Mouse (Mus musculus) thymus, postnatal 4 days (tissue): ENCODE data around the gene Olfr434.
"Not testable (repeated sequence)": the region's sequence is repeated elsewhere in the genome, so short reads cannot be mapped to it uniquely, and the experiment has no call there.

Experiments used
- DNase-seq: peaks from one replicate; pipeline ENCODE4 v3.0.0; 2021

The Olfr434 gene

GRCm38 (mm10) chr6:43212873-43213272, at the start of gene Olfr434:
Olfr434 (plus strand) TSS chr6:43213021.
- not testable (repeated sequence) for DNase-seq

DNA sequence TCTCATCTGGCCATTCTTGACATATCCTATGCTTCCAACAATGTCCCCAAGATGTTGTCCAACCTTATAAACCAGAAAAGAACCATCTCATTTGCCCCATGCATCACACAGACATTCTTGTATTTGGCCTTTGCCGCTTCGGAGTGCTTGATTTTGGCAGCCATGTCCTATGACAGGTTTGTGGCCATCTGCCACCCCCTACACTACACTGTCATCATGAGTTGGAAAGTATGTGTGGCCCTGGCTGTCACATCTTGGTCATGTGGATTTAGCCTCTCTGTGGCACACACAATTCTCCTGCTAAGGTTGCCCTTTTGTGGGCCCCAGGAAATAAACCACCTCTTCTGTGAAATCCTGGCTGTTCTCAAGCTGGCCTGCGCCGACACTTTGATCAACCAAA, 45.6 kb upstream of the Olfr434 start:
- DNase-seq, result no peak

GRCm38 (mm10) chr6:43171840-43172239, 41.0 kb upstream of the Olfr434 start, which contains the start of gene Olfr13:
Olfr13 (plus strand) TSS chr6:43172140.
- no peak for DNase-seq

GRCm38 (mm10) chr6:43178129-43178528, 34.7 kb upstream of the Olfr434 start:
- no peak for DNase-seq

GRCm38 (mm10) chr6:43178584-43179501, 34.0 kb upstream of the Olfr434 start:
- no peak for DNase-seq

GRCm38 (mm10) chr6:43190986-43191385, 21.8 kb upstream of the Olfr434 start:
- no peak for DNase-seq

DNA sequence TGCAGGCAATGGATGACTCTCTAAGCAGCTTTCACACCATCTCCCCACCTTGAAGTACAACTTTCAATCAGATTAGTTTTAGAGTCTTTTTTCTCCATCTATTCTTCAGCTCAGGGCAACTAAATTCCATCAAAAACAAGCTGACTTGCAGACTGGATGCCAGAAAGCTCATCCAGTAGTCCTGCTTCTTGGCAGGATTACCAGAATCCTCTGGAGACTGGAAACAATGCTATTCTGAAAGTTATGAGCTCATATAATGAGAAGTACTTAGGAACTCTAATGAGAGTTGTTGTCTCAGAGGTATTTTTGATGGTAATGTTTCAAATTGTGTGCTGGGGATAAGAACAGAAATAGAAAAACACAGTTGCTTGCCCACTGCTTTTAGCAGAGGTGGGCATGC, 16.0 kb upstream of the Olfr434 start, which contains the start of gene Olfr435:
TSS of gene Olfr435 (plus strand) at position 366 of the 400 bp plus-strand sequence.
- no peak for DNase-seq

DNA sequence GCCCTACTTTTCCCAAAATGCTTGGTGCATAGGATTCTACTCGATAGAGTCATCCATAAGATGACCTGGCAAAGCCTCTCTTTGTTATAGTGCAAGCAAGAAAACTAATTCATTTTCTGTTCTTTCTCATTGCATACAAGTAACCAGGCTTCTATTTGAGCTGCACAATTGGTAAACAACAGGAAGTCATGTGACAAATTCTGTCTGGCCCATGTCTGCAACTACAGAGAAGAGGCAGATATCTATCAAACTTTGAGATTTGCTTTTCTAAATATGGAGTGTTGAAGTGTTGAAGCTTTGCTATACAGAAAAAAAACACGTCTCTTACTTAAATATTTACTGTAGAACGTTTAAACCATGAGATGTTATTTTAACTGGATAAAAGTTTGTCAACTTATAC, 14.7 kb upstream of the Olfr434 start:
- no peak for DNase-seq

GRCm38 (mm10) chr6:43202786-43203185, 10.0 kb upstream of the Olfr434 start:
- no peak for DNase-seq

- no peak for DNase-seq
These were observed 7.5 kb upstream of the Olfr434 start for GRCm38 (mm10) chr6:43205355-43205754.

DNA sequence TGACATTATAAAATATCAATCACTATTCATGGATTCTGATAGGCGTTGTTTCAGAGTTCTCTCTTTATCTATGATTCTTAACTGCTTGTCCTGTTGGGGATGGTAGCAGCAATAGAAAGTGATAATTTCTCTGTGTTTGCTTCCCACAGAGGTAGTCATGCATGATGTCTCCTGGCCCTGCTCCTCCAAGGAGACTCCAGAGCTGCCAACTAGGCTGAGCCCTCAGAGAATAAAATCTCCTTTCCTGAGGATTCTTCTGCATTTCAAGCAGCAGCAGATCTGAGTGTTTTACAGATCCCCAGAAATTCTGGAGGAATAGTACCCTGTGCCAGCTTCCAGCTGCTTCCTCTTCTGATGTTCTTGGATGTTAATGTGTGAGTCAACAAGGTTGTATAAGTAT, 18.4 kb downstream of the Olfr434 start, which contains the start of gene Olfr47:
TSS of gene Olfr47 (plus strand) at position 275 of the 400 bp plus-strand sequence.
- not testable (repeated sequence) for DNase-seq

DNA sequence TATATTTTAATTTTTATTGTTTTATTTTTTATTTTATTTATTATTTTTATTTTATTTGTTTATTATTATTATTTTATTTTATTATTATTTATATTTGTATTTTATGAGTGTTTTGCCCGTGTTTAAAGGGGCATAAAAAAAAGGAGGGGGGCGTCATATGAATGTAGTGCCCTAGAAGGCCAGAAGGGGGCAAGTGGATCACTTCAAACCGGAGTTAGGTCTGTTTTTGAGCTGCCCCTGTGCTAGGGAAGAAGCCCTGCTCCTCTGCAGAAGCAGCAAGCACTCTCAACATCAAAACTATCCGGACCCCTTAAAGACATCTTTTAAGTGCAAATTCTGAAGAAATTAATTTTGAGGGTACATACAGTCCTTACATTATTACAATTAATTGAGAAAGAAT, 29.2 kb downstream of the Olfr434 start:
- peak; percentile 51 for DNase-seq

DNA sequence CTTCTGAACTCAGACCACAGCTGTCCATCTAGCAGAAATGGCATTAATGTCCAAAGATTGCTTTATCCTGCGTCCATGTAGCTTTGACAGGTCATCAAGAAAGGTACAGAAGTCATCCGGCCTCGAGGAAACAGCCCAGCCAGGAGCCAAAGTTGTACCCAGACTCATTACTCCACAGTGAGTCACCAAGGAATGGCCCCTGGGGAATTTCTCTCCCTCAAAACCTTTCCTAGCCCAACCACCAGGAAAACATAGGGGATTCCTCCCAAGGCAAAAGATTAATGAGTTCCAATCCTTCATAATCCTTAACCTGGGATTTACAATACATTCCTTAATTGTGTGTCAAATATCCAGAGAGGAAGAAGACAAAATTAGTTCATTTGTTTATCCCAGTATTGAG, 34.6 kb downstream of the Olfr434 start:
- no peak for DNase-seq

GRCm38 (mm10) chr6:43252994-43253393, 40.2 kb downstream of the Olfr434 start:
- no peak for DNase-seq

GRCm38 (mm10) chr6:43254193-43254926, 41.5 kb downstream of the Olfr434 start:
- DNase-seq, result no peak

DNA sequence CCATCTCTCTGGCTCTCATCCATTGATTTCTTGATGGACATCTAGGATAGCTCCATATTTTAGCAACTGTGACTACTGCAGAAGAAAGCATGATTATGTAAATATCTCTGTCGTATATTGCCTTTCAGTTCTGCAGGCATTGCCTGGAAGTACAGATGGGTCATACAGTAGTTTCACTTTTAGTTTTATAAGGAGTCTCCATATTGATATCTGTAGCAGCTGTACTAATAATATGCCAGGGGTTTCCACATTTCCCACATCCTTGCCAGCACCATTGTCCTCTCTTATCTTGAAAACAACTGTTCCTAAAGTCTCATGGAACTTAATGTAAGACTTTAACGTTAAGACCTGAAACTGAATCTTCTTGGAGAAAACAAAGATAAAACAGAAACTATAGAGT, 47.9 kb downstream of the Olfr434 start:
- DNase-seq, result no peak

DNA sequence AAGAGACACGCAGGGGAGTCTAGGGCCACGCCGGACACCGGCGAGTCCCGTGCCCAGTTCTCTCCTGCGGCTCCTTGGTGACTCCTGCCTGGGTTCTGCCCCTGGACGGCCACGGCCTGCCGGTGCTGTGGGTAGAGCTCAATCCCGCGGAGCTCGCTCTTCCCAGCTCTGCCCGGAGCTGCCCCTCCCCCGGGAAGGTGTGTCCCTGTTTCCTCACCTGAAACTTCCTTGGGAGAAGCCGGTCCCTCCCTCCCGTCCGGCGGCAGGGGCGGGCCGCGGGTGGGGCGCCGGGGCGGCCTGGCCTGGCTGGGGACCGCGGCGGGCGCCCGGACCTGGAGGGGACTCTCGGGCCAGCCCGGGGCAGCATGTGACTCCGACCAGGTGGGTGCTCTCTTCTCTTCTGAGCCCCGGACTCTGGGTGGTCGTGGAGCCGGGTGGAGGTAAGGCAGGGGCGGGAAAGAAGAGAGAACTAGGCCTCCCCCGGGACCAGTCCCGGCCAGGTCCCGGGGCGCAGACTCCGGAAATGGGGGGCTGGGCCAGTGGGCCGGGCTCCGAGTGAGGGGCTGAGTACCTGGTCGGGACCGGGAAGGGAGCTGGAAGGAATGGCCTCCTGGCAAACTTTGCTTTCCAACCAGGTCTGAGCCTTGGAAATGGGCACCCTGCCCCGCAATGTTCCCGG, 52.7 kb downstream of the Olfr434 start, which contains the start of gene Arhgef5:
TSS of gene Arhgef5 (plus strand) at position 220 of the 679 bp plus-strand sequence.
- peak; percentile 71 for DNase-seq

DNA sequence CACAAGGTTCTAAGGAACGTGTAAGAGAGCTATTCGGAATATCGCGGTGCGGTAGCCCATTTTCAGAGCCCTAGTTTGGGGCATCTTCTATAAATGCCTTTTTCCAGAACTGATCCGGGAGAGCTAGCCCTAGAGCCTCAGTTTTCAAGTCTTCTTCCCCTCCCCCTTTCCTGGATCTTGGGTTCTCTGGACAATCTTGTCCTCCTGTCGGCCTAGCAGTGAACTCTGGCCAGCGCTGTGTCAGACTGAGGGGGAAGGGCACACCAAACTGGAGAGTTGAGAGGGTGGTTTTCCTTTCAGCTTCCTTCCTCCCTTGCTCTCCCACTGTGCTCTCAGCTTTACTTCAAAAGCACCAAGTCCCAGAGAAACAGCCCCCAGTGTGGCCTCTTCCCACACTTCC, 53.5 kb downstream of the Olfr434 start:
- DNase-seq, result peak; percentile 30
